Mouse (Mus musculus) megakaryocyte progenitor cell, adult 5-6 weeks (primary cell): ENCODE results near the gene Zfp641. TPM values are rescaled to one million over a fixed set of nuclear protein-coding genes. Genes with fewer than 3 reads are reported as not detected.

ENCODE experiments used
- ATAC-seq: replicated peaks from 2 replicates; pipeline ENCODE4 v1.8.0; 2016; ENCODE audit warnings: mild to moderate bottlenecking, moderate TSS enrichment, inconsistent platforms; ENCODE audit not compliant: poor library complexity
- total RNA-seq, 2 experiments: library from RNA; stranded (forward) in 1 of 2; stranded (reverse) in 1 of 2; fragments of 157-497, 149-512 nt in 1 of 2; fragments of 200-1000 nt in 1 of 2; gene quantifications; 2 replicates each; pipeline versions ENCODE4 v1.2.3 to v1.2.4; 2015 to 2017

Zfp641 gene
- total RNA-seq (2015) (not detected in 2 replicates), total RNA-seq (2017) (not detected in 2 replicates)

GRCm38 (mm10) chr15:98295628-98296551 lies at the start of gene Zfp641:
Gene Zfp641, minus strand, starts transcription at chr15:98296161.
- ATAC-seq: no peak

- no peak for ATAC-seq
These were observed 44.9 kb upstream of the Zfp641 start, which contains the start of gene Olfr284 for GRCm38 (mm10) chr15:98340887-98341286. Gene Olfr284, minus strand, starts transcription at chr15:98340987.

GRCm38 (mm10) chr15:98317177-98317724 lies 21.3 kb upstream of the Zfp641 start, which contains the start of gene Olfr285:
Gene Olfr285, minus strand, starts transcription at chr15:98317353.
- ATAC-seq: no peak

- ATAC-seq: no peak
These were observed 19.7 kb upstream of the Zfp641 start for GRCm38 (mm10) chr15:98315703-98316102.

- no peak for ATAC-seq
These were observed 2.3 kb downstream of the Zfp641 start for GRCm38 (mm10) chr15:98293651-98294050.

GRCm38 (mm10) chr15:98288566-98288965 lies 7.4 kb downstream of the Zfp641 start:
- no peak for ATAC-seq

GRCm38 (mm10) chr15:98286418-98286817 lies 9.5 kb downstream of the Zfp641 start:
- ATAC-seq: no peak

GRCm38 (mm10) chr15:98257776-98258175 lies 38.2 kb downstream of the Zfp641 start:
- ATAC-seq: no peak

- ATAC-seq: no peak
These were observed 38.8 kb downstream of the Zfp641 start, which contains the start of gene H1fnt for GRCm38 (mm10) chr15:98257193-98257592. Gene H1fnt, minus strand, starts transcription at chr15:98257293.

GRCm38 (mm10) chr15:98256271-98256670 lies 39.7 kb downstream of the Zfp641 start:
- ATAC-seq: no peak

Other genes starting within 250 kb of the Zfp641 start
- 5.4 and 5.9 TPM in 2 replicates for gene Pfkm, start 203.6 kb downstream of the Zfp641 start, total RNA-seq (2015)
- gene Pfkm, start 203.6 kb downstream of the Zfp641 start, total RNA-seq (2017): 14.1 and 20.0 TPM in 2 replicates
- 55.1 and 60.2 TPM in 2 replicates for gene Senp1, start 202.4 kb downstream of the Zfp641 start, total RNA-seq (2015)
- gene Senp1, start 202.4 kb downstream of the Zfp641 start, total RNA-seq (2017): 53.0 and 57.6 TPM in 2 replicates
- gene Asb8, start 130.5 kb downstream of the Zfp641 start, total RNA-seq (2015): 28.4 and 28.8 TPM in 2 replicates
- gene Asb8, start 130.5 kb downstream of the Zfp641 start, total RNA-seq (2017): 25.3 and 27.6 TPM in 2 replicates
- not detected in 2 replicates for gene Ccdc184, start 129.0 kb downstream of the Zfp641 start, total RNA-seq (2015)
- not detected in 2 replicates for gene Ccdc184, start 129.0 kb downstream of the Zfp641 start, total RNA-seq (2017)
- not detected in 2 replicates for gene Olfr288, start 100.6 kb downstream of the Zfp641 start, total RNA-seq (2015)
- gene Olfr288, start 100.6 kb downstream of the Zfp641 start, total RNA-seq (2017): not detected in 2 replicates
- gene Gm44579, start 75.2 kb downstream of the Zfp641 start, total RNA-seq (2015): not detected in 2 replicates
- not detected in 2 replicates for gene Gm44579, start 75.2 kb downstream of the Zfp641 start, total RNA-seq (2017)
- gene Olfr287, start 75.1 kb downstream of the Zfp641 start, total RNA-seq (2015): 0.07 and 0.42 TPM in 2 replicates
- not detected in 2 replicates for gene Olfr287, start 75.1 kb downstream of the Zfp641 start, total RNA-seq (2017)
- gene Olfr286, start 61.7 kb downstream of the Zfp641 start, total RNA-seq (2015): not detected in 2 replicates
- gene Olfr286, start 61.7 kb downstream of the Zfp641 start, total RNA-seq (2017): not detected in 2 replicates
- not detected in 2 replicates for gene H1fnt, start 38.9 kb downstream of the Zfp641 start, total RNA-seq (2015)
- gene H1fnt, start 38.9 kb downstream of the Zfp641 start, total RNA-seq (2017): not detected in 2 replicates
- not detected in 2 replicates for gene Olfr285, start 21.2 kb upstream of the Zfp641 start, total RNA-seq (2015)
- not detected in 2 replicates for gene Olfr285, start 21.2 kb upstream of the Zfp641 start, total RNA-seq (2017)
- not detected in 2 replicates for gene Olfr284, start 44.8 kb upstream of the Zfp641 start, total RNA-seq (2015)
- not detected in 2 replicates for gene Olfr284, start 44.8 kb upstream of the Zfp641 start, total RNA-seq (2017)
- not detected in 2 replicates for gene Olfr283, start 84.8 kb upstream of the Zfp641 start, total RNA-seq (2015)
- gene Olfr283, start 84.8 kb upstream of the Zfp641 start, total RNA-seq (2017): not detected in 2 replicates
- gene Olfr282, start 135.1 kb upstream of the Zfp641 start, total RNA-seq (2015): not detected in 2 replicates
- not detected in 2 replicates for gene Olfr282, start 135.1 kb upstream of the Zfp641 start, total RNA-seq (2017)
- gene Olfr281, start 156.4 kb upstream of the Zfp641 start, total RNA-seq (2015): not detected in 2 replicates
- gene Olfr281, start 156.4 kb upstream of the Zfp641 start, total RNA-seq (2017): not detected in 2 replicates
- not detected in 2 replicates for gene OR5BS1P, start 173.7 kb upstream of the Zfp641 start, total RNA-seq (2015)
- not detected in 2 replicates for gene OR5BS1P, start 173.7 kb upstream of the Zfp641 start, total RNA-seq (2017)
- not detected in 2 replicates for gene Lalba, start 186.6 kb upstream of the Zfp641 start, total RNA-seq (2015)
- not detected in 2 replicates for gene Lalba, start 186.6 kb upstream of the Zfp641 start, total RNA-seq (2017)
- not detected in 2 replicates for gene Olfr279, start 196.2 kb upstream of the Zfp641 start, total RNA-seq (2015)
- gene Olfr279, start 196.2 kb upstream of the Zfp641 start, total RNA-seq (2017): not detected in 2 replicates
- 65.7 and 68.6 TPM in 2 replicates for gene Kansl2, start 238.1 kb upstream of the Zfp641 start, total RNA-seq (2015)
- gene Kansl2, start 238.1 kb upstream of the Zfp641 start, total RNA-seq (2017): 60.1 and 62.8 TPM in 2 replicates